Mouse (Mus musculus) liver, embryonic 11.5 days (tissue): Measurements from ENCODE around the gene Dvl3. TPM values are rescaled to one million over a fixed set of nuclear protein-coding genes. Genes with fewer than 3 reads are reported as not detected.
A peak's percentile ranks its signal among the peaks of the same experiment; 100 is the strongest.

ENCODE experiments used
- ATAC-seq: fragments of 200-750 bp; cut with Nextera tagmentation; replicated peaks from 2 replicates; pipeline ENCODE4 v1.8.0; 2017; ENCODE audit warnings: moderate number of reproducible peaks, mild to moderate bottlenecking, moderate TSS enrichment, moderate library complexity; ENCODE audit not compliant: low FRiP score
- DNase-seq: peaks from one replicate; pipeline ENCODE4 v3.0.0-alpha.2; 2017; ENCODE audit warnings: low spot score
- H3K27ac ChIP-seq: fragments of 300-500 bp; sonication (generic); 2 replicates; pipeline ENCODE4 v1.5.1; 2014; ENCODE audit warnings: mild to moderate bottlenecking, low read depth, low read length, control low read depth
- H3K27me3 ChIP-seq: fragments of 300-500 bp; sonication (generic); replicated peaks from 2 replicates; pipeline ENCODE4 v1.6.1; 2014; ENCODE audit warnings: low read length, mixed read lengths; ENCODE audit not compliant: control insufficient read depth, insufficient read depth
- H3K36me3 ChIP-seq: fragments of 300-500 bp; sonication (generic); 2 replicates; pipeline ENCODE4 v1.6.1; 2014; ENCODE audit warnings: mild to moderate bottlenecking, low read length, moderate library complexity, mixed read lengths; ENCODE audit not compliant: control insufficient read depth, insufficient read depth
- H3K4me1 ChIP-seq: fragments of 300-500 bp; sonication (generic); replicated peaks from 2 replicates; pipeline ENCODE4 v1.6.1; 2014; ENCODE audit warnings: low read length, mixed read lengths; ENCODE audit not compliant: control insufficient read depth, insufficient read depth
- H3K4me2 ChIP-seq: fragments of 300-500 bp; sonication (generic); 2 replicates; pipeline ENCODE4 v1.6.1; 2014; ENCODE audit warnings: mild to moderate bottlenecking, control low read depth, moderate library complexity
- H3K4me3 ChIP-seq: fragments of 300-500 bp; sonication (generic); 2 replicates; pipeline ENCODE4 v1.5.1; 2014; ENCODE audit warnings: low read depth, low read length, control low read depth
- H3K9ac ChIP-seq: fragments of 300-500 bp; sonication (generic); 2 replicates; pipeline ENCODE4 v1.6.1; 2014; ENCODE audit warnings: low read depth, low read length, control low read depth
- H3K9me3 ChIP-seq: fragments of 300-500 bp; sonication (generic); 2 replicates; pipeline ENCODE4 v1.6.1; 2016; ENCODE audit warnings: low read length, inconsistent platforms, mixed read lengths; ENCODE audit not compliant: control insufficient read depth
- WGBS: fragments of 180-500 bp; shearing (Covaris S2); extraction: QIAGEN DNeasy Blood & Tissue Kit; methylation state at CpG from one replicate; pipeline ENCODE4 v1.1.7; 2014; 5-methylcytosine and 5-hydroxymethylcytosine counted together
- polyA plus RNA-seq: library from polyadenylated mRNA; unstranded; fragments of >200 nt; fragmentation: Nextera tagmentation; extraction: Ambion mirVana; gene quantifications from 2 replicates; pipeline ENCODE4 v1.2.1, GENCODE M21; 2014

The Dvl3 gene
- polyA plus RNA-seq, 1 experiment from 2014 or later = 20.3 TPM

- no peaks in the 10 kb centered on the region for H3K9me3 ChIP-seq
- H3K27me3 ChIP-seq = no peaks in the 10 kb centered on the region
- ATAC-seq = no peak
- DNase-seq = no peak
- no peak overlapping the region for H3K4me3 ChIP-seq
- WGBS = 94% methylated on average over 20 of the region's 20 CpGs
- H3K4me1 ChIP-seq = no peaks in the 10 kb centered on the region
- peaks cover 37% of the 10 kb centered on the region for H3K36me3 ChIP-seq
- no peak overlapping the region for H3K4me2 ChIP-seq
- no peak overlapping the region for H3K27ac ChIP-seq
- no peak overlapping the region for H3K9ac ChIP-seq
Observed at GRCm38 (mm10) chr16:20530941-20531340, 14.2 kb downstream of the Dvl3 start.

- no peak overlapping the region for H3K9ac ChIP-seq
- no peaks in the 10 kb centered on the region for H3K9me3 ChIP-seq
- peaks cover 19% of the 10 kb centered on the region for H3K4me1 ChIP-seq
- H3K27ac ChIP-seq = no peak overlapping the region
- H3K36me3 ChIP-seq = peaks cover 33% of the 10 kb centered on the region
- 49% methylated on average over 10 of the region's 10 CpGs for WGBS
- ATAC-seq (no peak), DNase-seq (no peak)
- no peaks in the 10 kb centered on the region for H3K27me3 ChIP-seq
- H3K4me2 ChIP-seq = peak overlapping the region; percentile 46
- peak overlapping the region; percentile 76; the same call in 1 of the 2 replicates for H3K4me3 ChIP-seq
Observed at GRCm38 (mm10) chr16:20534617-20535295, 18.0 kb downstream of the Dvl3 start.

DNA sequence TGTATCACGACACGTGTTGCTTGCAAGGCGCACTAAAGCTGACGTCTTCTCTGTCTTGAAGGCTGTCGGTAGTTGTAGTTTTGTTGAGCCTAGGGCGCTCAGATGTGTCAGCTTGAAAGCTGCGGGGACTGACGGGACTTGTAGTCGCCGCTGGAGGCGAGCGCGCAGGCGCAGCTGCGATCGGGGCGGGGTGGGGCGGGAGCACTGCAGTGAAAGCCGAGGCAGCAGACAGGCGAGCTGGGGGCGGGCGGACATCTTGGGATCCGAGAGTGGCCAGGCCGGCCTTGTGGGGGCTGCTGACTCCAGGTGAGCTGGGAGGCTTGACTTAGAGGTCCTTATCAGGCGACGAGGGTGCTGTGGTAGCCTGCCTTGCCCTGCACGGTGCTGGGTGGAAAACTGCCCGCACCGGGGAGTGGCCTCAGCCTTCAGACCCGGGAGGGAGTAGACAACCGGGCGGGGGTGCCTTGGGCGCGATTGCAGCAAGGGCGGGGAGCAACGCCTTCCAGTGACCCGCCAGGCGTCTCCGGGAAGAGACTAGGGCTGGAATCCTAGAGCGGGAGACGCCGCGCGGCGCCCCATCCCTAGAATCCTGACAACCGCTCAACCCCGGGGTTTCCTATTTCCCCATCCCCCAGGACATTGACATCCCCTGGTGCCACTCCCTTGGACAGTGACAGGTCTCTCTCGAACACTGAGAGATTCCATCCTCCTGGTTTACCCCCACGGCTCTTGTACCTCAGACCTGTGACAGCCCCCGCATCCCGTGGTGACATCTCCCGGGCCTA lies 18.7 kb downstream of the Dvl3 start, which contains the start of gene Ap2m1:
Gene Ap2m1 (plus strand): TSS at position 183 of the 785 bp plus-strand sequence.
- Histone ChIP-seq H3K27ac (peak within 1 kb of the TSS; percentile 78), H3K27me3 (no peaks in the 10 kb centered on the region), H3K9me3 (no peaks in the 10 kb centered on the region), H3K9ac (peak within 1 kb of the TSS; percentile 75), H3K4me3 (peak within 1 kb of the TSS; percentile 76), H3K4me1 (peaks cover 27% of the 10 kb centered on the region), H3K36me3 (peaks cover 40% of the 10 kb centered on the region), H3K4me2 (peak within 1 kb of the TSS; percentile 72)
- under 1% methylated on average over 52 of the region's 52 CpGs for WGBS
- peak; percentile 92 for DNase-seq
- ATAC-seq = peak; percentile 95

- WGBS = 27% methylated on average over 9 of the region's 9 CpGs
- DNase-seq = no peak
- peak overlapping the region; percentile 72 for H3K4me2 ChIP-seq
- H3K4me3 ChIP-seq = peak overlapping the region; percentile 76
- ATAC-seq = no peak
- H3K9me3 ChIP-seq = no peaks in the 10 kb centered on the region
- peaks cover 28% of the 10 kb centered on the region for H3K4me1 ChIP-seq
- no peaks in the 10 kb centered on the region for H3K27me3 ChIP-seq
- peaks cover 38% of the 10 kb centered on the region for H3K36me3 ChIP-seq
- peak overlapping the region; percentile 75 for H3K9ac ChIP-seq
- peak overlapping the region; percentile 78 for H3K27ac ChIP-seq
Observed at GRCm38 (mm10) chr16:20536081-20536665, 19.4 kb downstream of the Dvl3 start.

DNA sequence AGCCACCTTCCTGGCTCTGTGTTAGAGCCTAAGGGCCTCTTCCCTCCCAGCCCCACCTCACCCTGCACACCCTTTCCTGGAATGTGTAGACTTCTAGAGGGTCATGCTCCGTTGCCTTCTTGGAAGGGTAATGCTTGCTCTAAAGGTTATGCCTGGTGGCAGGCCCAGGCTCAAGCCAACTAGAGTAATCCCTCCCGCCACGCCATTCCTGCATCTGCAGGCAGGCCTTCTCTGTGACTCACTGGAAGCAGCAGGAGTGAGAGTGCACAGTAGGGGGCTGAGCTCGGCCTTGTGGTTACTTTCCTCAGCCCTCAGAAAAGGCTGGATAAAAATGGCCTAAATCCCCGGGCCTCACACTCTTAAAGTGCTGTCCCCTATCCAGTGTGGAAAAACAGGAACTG lies 20.3 kb downstream of the Dvl3 start:
- 21% methylated on average over 5 of the region's 5 CpGs for WGBS
- DNase-seq = peak; percentile 43
- Histone ChIP-seq H3K4me2 (peak overlapping the region; percentile 72), H3K9me3 (no peaks in the 10 kb centered on the region), H3K4me3 (peak overlapping the region; percentile 76), H3K36me3 (peaks cover 38% of the 10 kb centered on the region), H3K27me3 (no peaks in the 10 kb centered on the region), H3K9ac (peak overlapping the region; percentile 75), H3K27ac (peak overlapping the region; percentile 44; the same call in 1 of the 2 replicates), H3K4me1 (peaks cover 28% of the 10 kb centered on the region)
- ATAC-seq = no peak

- Histone ChIP-seq H3K4me2 (peak overlapping the region; percentile 72), H3K36me3 (peaks cover 44% of the 10 kb centered on the region), H3K9ac (peak overlapping the region; percentile 75), H3K27me3 (no peaks in the 10 kb centered on the region), H3K4me3 (peak overlapping the region; percentile 76), H3K9me3 (no peaks in the 10 kb centered on the region), H3K4me1 (peaks cover 28% of the 10 kb centered on the region), H3K27ac (0 out of 2 replicates have a peak overlapping the region, but pooled peaks have one; percentile 44)
- ATAC-seq (no peak), DNase-seq (no peak)
- WGBS = 37% methylated on average over 6 of the region's 6 CpGs
Observed at GRCm38 (mm10) chr16:20537601-20538320, 21.0 kb downstream of the Dvl3 start.

DNA sequence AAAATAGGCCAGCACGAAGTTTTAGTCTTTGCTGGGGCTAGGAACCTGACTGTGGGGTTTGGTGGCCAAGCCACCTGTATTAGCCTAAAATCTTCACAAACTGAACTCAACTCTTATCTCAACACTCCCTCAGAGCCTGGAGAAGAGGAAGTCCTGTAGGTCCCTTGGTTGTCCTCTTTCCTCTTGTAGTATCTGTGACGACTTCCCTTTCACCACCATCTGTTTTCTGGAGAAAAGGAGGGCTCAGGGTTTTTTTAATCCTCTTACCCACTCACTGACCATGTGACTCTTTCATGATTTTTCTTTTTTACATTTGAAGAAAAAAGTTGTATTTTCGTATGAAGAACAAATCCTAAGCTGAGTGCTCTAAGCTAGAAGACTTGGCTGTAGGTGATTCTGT lies 22.9 kb downstream of the Dvl3 start:
- Histone ChIP-seq H3K27ac (no peak overlapping the region), H3K36me3 (peaks cover 52% of the 10 kb centered on the region), H3K27me3 (no peaks in the 10 kb centered on the region)

GRCm38 (mm10) chr16:20540438-20540837 lies 23.7 kb downstream of the Dvl3 start:
- Histone ChIP-seq H3K36me3 (peaks cover 54% of the 10 kb centered on the region), H3K4me1 (peaks cover 28% of the 10 kb centered on the region), H3K27me3 (no peaks in the 10 kb centered on the region), H3K27ac (no peak overlapping the region), H3K9ac (no peak overlapping the region), H3K9me3 (no peaks in the 10 kb centered on the region), H3K4me3 (no peak overlapping the region; the same call in 1 of the 2 replicates), H3K4me2 (peak overlapping the region; percentile 28; the same call in 1 of the 2 replicates)
- ATAC-seq (no peak), DNase-seq (no peak)
- WGBS = 51% methylated on average over 4 of the region's 4 CpGs

More for the DNA sequence above, 22.9 kb downstream of the Dvl3 start:
- H3K4me2 ChIP-seq = no peak overlapping the region
- no peak for ATAC-seq
- no peaks in the 10 kb centered on the region for H3K9me3 ChIP-seq
- H3K9ac ChIP-seq = no peak overlapping the region
- WGBS = 53% methylated on average over 3 of the region's 3 CpGs
- peaks cover 28% of the 10 kb centered on the region for H3K4me1 ChIP-seq
- DNase-seq = no peak
- H3K4me3 ChIP-seq = no peak overlapping the region
